Mouse (Mus musculus) kidney, embryonic 16.5 days (tissue): ENCODE results near the gene Gab2. TPM values are rescaled to one million over a fixed set of nuclear protein-coding genes. Genes with fewer than 3 reads are reported as not detected.

Experiments
- ATAC-seq: fragments of 200-750 bp; cut with Nextera tagmentation; 2 replicates; pipeline ENCODE4 v1.8.0; 2017; ENCODE audit warnings: moderate TSS enrichment; ENCODE audit not compliant: low FRiP score, low TSS enrichment
- H3K27ac ChIP-seq: fragments of 300-500 bp; sonication (generic); 2 replicates; pipeline ENCODE4 v1.5.1; 2014; ENCODE audit warnings: low read length
- H3K27me3 ChIP-seq: fragments of 300-500 bp; sonication (generic); 2 replicates; pipeline ENCODE4 v1.6.1; 2014; ENCODE audit warnings: low read length, control low read depth, mixed read lengths; ENCODE audit not compliant: insufficient read depth
- H3K36me3 ChIP-seq: fragments of 300-500 bp; sonication (generic); 2 replicates; pipeline ENCODE4 v1.6.1; 2014; ENCODE audit warnings: low read length, control low read depth, mixed read lengths; ENCODE audit not compliant: insufficient read depth
- H3K4me1 ChIP-seq: fragments of 300-500 bp; sonication (generic); 2 replicates; pipeline ENCODE4 v1.6.1; 2014; ENCODE audit warnings: low read length, control low read depth, mixed read lengths; ENCODE audit not compliant: insufficient read depth
- H3K4me2 ChIP-seq: fragments of 300-500 bp; sonication (generic); replicated peaks from 2 replicates; pipeline ENCODE4 v1.6.1; 2014; ENCODE audit warnings: low read depth, low read length
- H3K4me3 ChIP-seq: fragments of 300-500 bp; sonication (generic); 2 replicates; pipeline ENCODE4 v1.5.1; 2014; ENCODE audit warnings: mild to moderate bottlenecking, low read length
- H3K9ac ChIP-seq: fragments of 300-500 bp; sonication (generic); replicated peaks from 2 replicates; pipeline ENCODE4 v1.6.1; 2014; ENCODE audit warnings: low read length
- H3K9me3 ChIP-seq: fragments of 300-500 bp; sonication (generic); 2 replicates; pipeline ENCODE4 v1.6.1; 2016; ENCODE audit warnings: low read length, control low read depth
- WGBS: fragments of 180-500 bp; shearing (Covaris S2); extraction: QIAGEN DNeasy Blood & Tissue Kit; methylation state at CpG from one replicate; pipeline ENCODE4 v1.1.7; 2014; 5-methylcytosine and 5-hydroxymethylcytosine counted together
- polyA plus RNA-seq: library from polyadenylated mRNA; unstranded; fragments of >200 nt; fragmentation: Nextera tagmentation; extraction: Ambion mirVana; gene quantifications from 2 replicates; pipeline ENCODE4 v1.2.1, GENCODE M21; 2015

The Gab2 gene
- polyA plus RNA-seq, 1 experiment from 2014 or later, result 13.9 TPM

DNA sequence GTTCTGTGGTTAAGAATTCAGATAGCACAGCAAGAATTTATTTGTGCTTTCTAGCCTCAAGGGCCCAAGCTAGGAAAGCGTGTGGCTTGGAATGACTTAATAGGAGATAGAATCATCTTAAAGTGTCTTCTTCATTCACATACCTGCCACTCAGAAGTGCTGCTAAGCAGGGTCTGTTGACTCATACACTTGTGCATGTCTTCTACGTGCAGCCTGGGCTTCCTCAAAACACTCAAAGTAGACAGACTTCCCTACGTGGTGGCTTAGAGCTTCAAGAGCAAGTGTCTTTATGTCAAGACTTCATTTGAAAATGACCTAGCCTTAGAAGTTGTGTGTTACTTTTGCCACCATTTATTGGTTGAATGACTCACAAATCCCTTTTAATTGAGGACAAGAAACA lies 12.9 kb downstream of the Gab2 start:
- 83% methylated on average over 3 of the region's 3 CpGs for WGBS
- no peak overlapping the region for H3K27ac ChIP-seq
- H3K4me2 ChIP-seq, result no peak overlapping the region

GRCm38 (mm10) chr7:97108119-97108518 lies 26.7 kb downstream of the Gab2 start:
- Histone ChIP-seq H3K9me3 (no peaks in the 10 kb centered on the region), H3K4me1 (no peaks in the 10 kb centered on the region), H3K36me3 (no peaks in the 10 kb centered on the region), H3K27ac (no peak overlapping the region), H3K4me3 (no peak overlapping the region), H3K27me3 (no peaks in the 10 kb centered on the region), H3K4me2 (no peak overlapping the region), H3K9ac (no peak overlapping the region)
- 93% methylated on average over 3 of the region's 3 CpGs for WGBS
- no peak for ATAC-seq

More for the DNA sequence above, 12.9 kb downstream of the Gab2 start:
- peaks cover 2% of the 10 kb centered on the region; the same call in 1 of the 2 replicates for H3K36me3 ChIP-seq
- H3K27me3 ChIP-seq, result no peaks in the 10 kb centered on the region
- H3K9ac ChIP-seq, result no peak overlapping the region
- H3K4me1 ChIP-seq, result no peaks in the 10 kb centered on the region
- H3K4me3 ChIP-seq, result no peak overlapping the region
- no peak for ATAC-seq
- H3K9me3 ChIP-seq, result no peaks in the 10 kb centered on the region

- Histone ChIP-seq H3K9ac (no peak overlapping the region), H3K9me3 (no peaks in the 10 kb centered on the region), H3K27ac (no peak overlapping the region), H3K36me3 (peaks cover 7% of the 10 kb centered on the region), H3K4me1 (peaks cover 3% of the 10 kb centered on the region; the same call in 1 of the 2 replicates), H3K27me3 (no peaks in the 10 kb centered on the region), H3K4me2 (no peak overlapping the region), H3K4me3 (no peak overlapping the region)
- peak; percentile 35; the same call in 1 of the 2 replicates for ATAC-seq
- WGBS, result 16% methylated on average over 1 of the region's 1 CpGs
These were observed 47.6 kb downstream of the Gab2 start for GRCm38 (mm10) chr7:97128949-97129348.

- no peak overlapping the region for H3K9ac ChIP-seq
- peaks cover 21% of the 10 kb centered on the region for H3K9me3 ChIP-seq
- ATAC-seq, result no peak
- WGBS, result 61% methylated on average over 3 of the region's 3 CpGs
- no peaks in the 10 kb centered on the region; the same call in 1 of the 2 replicates for H3K4me1 ChIP-seq
- peaks cover 3% of the 10 kb centered on the region for H3K36me3 ChIP-seq
- H3K4me3 ChIP-seq, result no peak overlapping the region
- no peaks in the 10 kb centered on the region for H3K27me3 ChIP-seq
- H3K27ac ChIP-seq, result no peak overlapping the region
- H3K4me2 ChIP-seq, result no peak overlapping the region
These were observed 55.1 kb downstream of the Gab2 start for GRCm38 (mm10) chr7:97136453-97136852.

DNA sequence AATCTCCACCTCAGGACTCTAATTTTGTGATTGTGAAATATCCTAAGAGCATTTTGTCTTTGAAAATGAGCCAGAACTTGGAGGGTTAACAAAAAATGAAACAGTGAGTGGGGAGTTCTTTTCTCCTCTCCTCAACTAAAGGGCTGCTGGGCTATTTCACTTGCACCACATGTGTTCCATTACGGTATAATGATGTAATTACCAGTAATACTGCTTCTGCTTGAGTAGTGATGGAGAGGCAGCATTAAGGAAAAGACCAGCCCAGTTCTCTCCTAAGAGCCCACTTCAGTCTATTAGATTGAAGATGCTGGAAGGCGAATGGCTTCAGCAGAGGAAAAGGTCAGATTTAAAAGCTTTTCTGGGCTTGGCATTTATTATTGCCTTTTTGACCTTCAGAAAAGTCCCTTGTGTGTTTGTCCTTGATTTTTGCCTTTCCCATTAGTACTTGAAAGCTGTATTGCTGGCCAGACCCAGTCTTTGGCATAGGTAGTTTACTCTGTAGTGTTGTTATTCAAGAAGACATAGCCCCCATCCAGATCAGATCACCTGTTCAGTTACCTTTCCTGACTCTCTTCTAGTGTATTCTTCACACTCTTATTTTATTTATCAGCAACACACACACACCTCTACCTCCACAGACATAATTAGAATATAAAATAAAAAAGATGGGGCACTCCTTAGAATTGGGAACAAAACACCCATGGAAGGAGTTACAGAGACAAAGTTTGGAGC lies 69.9 kb downstream of the Gab2 start:
- Histone ChIP-seq H3K9me3 (no peaks in the 10 kb centered on the region), H3K27me3 (no peaks in the 10 kb centered on the region), H3K36me3 (no peaks in the 10 kb centered on the region), H3K27ac (no peak overlapping the region), H3K9ac (no peak overlapping the region), H3K4me2 (no peak overlapping the region), H3K4me1 (peaks cover 17% of the 10 kb centered on the region; the same call in 1 of the 2 replicates), H3K4me3 (no peak overlapping the region)
- 77% methylated on average over 2 of the region's 2 CpGs for WGBS
- ATAC-seq, result no peak

- Histone ChIP-seq H3K27me3 (no peaks in the 10 kb centered on the region), H3K4me1 (peaks cover 17% of the 10 kb centered on the region; the same call in 1 of the 2 replicates), H3K27ac (no peak overlapping the region), H3K4me2 (no peak overlapping the region), H3K36me3 (no peaks in the 10 kb centered on the region), H3K9ac (no peak overlapping the region), H3K9me3 (no peaks in the 10 kb centered on the region), H3K4me3 (no peak overlapping the region)
- 64% methylated on average over 2 of the region's 2 CpGs for WGBS
- no peak for ATAC-seq
These were observed 73.5 kb downstream of the Gab2 start for GRCm38 (mm10) chr7:97154756-97155487.

DNA sequence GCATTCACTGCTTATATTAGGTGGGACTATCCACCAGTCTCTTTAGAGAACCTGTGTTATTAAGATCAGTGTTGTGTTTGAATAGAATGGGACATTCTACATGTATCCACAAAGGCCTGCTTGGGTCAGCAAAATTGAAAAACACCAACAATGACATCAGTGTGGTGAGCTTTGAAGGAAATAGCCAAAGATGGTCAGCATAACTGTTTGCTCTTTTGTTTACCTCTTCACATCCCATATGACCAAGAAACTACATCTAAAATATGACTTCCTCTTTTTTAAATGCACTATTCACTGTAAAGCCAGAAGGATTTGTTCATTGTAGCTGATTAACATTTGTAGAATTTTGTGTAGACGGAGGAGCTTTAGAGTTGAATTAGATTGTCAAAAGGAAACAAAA lies 82.9 kb downstream of the Gab2 start:
- 86% methylated on average over 1 of the region's 1 CpGs for WGBS
- Histone ChIP-seq H3K9ac (no peak overlapping the region), H3K27me3 (no peaks in the 10 kb centered on the region)

DNA sequence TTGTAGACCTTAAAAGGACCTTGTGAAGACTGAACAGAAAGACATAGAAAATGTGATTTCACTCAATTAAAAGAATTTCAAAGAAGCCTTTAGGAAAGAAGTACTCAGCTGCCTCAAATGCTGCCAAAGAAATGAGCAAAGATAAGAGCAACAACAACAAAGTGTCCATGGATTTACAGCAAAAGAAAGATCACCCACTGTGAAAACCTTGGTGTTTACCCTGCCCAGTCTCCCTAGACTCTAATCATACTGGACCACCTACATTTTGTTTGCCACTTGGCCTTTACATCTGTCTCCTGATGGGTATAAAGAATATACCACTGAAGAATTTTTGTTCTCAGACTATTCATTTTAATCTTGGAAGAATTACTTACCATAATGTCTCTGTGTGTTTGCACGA lies 89.7 kb downstream of the Gab2 start:
- Histone ChIP-seq H3K4me2 (no peak overlapping the region), H3K9me3 (no peaks in the 10 kb centered on the region), H3K4me3 (no peak overlapping the region), H3K4me1 (peaks cover 5% of the 10 kb centered on the region; the same call in 1 of the 2 replicates), H3K27me3 (no peaks in the 10 kb centered on the region), H3K36me3 (no peaks in the 10 kb centered on the region), H3K9ac (no peak overlapping the region), H3K27ac (no peak overlapping the region)
- WGBS, result 87% methylated on average over 1 of the region's 1 CpGs
- ATAC-seq, result no peak

More for the DNA sequence above, 82.9 kb downstream of the Gab2 start:
- Histone ChIP-seq H3K36me3 (no peaks in the 10 kb centered on the region), H3K4me2 (no peak overlapping the region), H3K4me3 (no peak overlapping the region), H3K4me1 (0 out of 2 replicates have a peak, but pooled peaks cover 3% of the 10 kb centered on the region), H3K27ac (no peak overlapping the region), H3K9me3 (no peaks in the 10 kb centered on the region)
- ATAC-seq, result no peak

DNA sequence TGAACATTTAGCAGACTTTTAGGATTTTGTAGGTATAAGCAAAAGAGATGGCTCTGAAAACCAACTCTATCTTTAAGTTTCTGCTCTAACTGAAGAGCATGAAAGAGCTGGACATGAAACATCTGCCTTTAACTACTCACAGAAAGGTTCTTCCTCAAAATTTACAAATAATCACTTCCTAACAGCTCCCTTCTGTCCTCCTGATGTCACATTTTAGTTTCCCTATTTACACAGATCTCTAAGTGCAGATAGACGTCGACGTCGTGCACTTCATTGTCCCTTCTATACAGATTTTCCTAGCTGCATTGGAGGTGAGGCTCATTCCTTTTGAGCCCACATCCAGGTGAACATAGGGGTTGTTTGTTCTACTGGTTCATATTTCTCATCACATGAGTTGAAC lies 90.3 kb downstream of the Gab2 start:
- ATAC-seq, result no peak
- H3K9ac ChIP-seq, result no peak overlapping the region
- no peak overlapping the region for H3K4me3 ChIP-seq
- H3K36me3 ChIP-seq, result no peaks in the 10 kb centered on the region
- H3K9me3 ChIP-seq, result no peaks in the 10 kb centered on the region
- no peak overlapping the region for H3K27ac ChIP-seq
- H3K4me2 ChIP-seq, result no peak overlapping the region
- 75% methylated on average over 4 of the region's 4 CpGs for WGBS
- peaks cover 5% of the 10 kb centered on the region; the same call in 1 of the 2 replicates for H3K4me1 ChIP-seq
- no peaks in the 10 kb centered on the region for H3K27me3 ChIP-seq

- Histone ChIP-seq H3K4me3 (no peak overlapping the region), H3K27me3 (no peaks in the 10 kb centered on the region), H3K27ac (no peak overlapping the region; the same call in 1 of the 2 replicates)
These were observed 90.7 kb downstream of the Gab2 start for GRCm38 (mm10) chr7:97172126-97172525.

More at GRCm38 (mm10) chr7:97172126-97172525, 90.7 kb downstream of the Gab2 start:
- WGBS, result 60% methylated on average over 3 of the region's 3 CpGs
- Histone ChIP-seq H3K4me1 (peaks cover 5% of the 10 kb centered on the region; the same call in 1 of the 2 replicates), H3K9ac (no peak overlapping the region), H3K36me3 (no peaks in the 10 kb centered on the region), H3K4me2 (no peak overlapping the region), H3K9me3 (no peaks in the 10 kb centered on the region)
- ATAC-seq, result no peak
